Mouse (Mus musculus): ENCODE data around the gene Cttnbp2nl.

Cttnbp2nl gene

GRCm38 (mm10) chr3:104963331-104964276 is 89.3 kb downstream of the Cttnbp2nl start:
- DNase-seq (ENCODE audit: low spot score), result no peak

GRCm38 (mm10) chr3:104962866-104963265 is 90.1 kb downstream of the Cttnbp2nl start:
- no peak for DNase-seq (ENCODE audit: low spot score)

GRCm38 (mm10) chr3:104962141-104962611 is 90.8 kb downstream of the Cttnbp2nl start:
- DNase-seq (ENCODE audit: low spot score), result no peak

GRCm38 (mm10) chr3:104961066-104962059 is 91.6 kb downstream of the Cttnbp2nl start, which contains the start of gene Wnt2b:
TSS of gene Wnt2b (minus strand) at chr3:104961921.
- DNase-seq (ENCODE audit: low spot score), result no peak

GRCm38 (mm10) chr3:104960026-104961000 is 92.6 kb downstream of the Cttnbp2nl start:
- DNase-seq (ENCODE audit: low spot score), result no peak

- DNase-seq (ENCODE audit: low spot score), result no peak
Observed at GRCm38 (mm10) chr3:104956131-104956581, 96.8 kb downstream of the Cttnbp2nl start.

- DNase-seq (ENCODE audit: low spot score), result no peak
Observed at GRCm38 (mm10) chr3:104954551-104954950, 98.4 kb downstream of the Cttnbp2nl start.

- no peak for DNase-seq (ENCODE audit: low spot score)
Observed at GRCm38 (mm10) chr3:104954137-104954536, 98.8 kb downstream of the Cttnbp2nl start.

GRCm38 (mm10) chr3:104952891-104953670 is 99.9 kb downstream of the Cttnbp2nl start:
- DNase-seq (ENCODE audit: low spot score), result no peak

Measured in urinary bladder, postnatal 10 days (tissue).